Mouse (Mus musculus): ENCODE measurements around the gene Trib2. TPM values are rescaled to one million over a fixed set of nuclear protein-coding genes. Genes with fewer than 3 reads are reported as not detected.

The Trib2 gene
- total RNA-seq, 2 experiments from 2014 or later, result 44.2 to 47.2 TPM

DNA sequence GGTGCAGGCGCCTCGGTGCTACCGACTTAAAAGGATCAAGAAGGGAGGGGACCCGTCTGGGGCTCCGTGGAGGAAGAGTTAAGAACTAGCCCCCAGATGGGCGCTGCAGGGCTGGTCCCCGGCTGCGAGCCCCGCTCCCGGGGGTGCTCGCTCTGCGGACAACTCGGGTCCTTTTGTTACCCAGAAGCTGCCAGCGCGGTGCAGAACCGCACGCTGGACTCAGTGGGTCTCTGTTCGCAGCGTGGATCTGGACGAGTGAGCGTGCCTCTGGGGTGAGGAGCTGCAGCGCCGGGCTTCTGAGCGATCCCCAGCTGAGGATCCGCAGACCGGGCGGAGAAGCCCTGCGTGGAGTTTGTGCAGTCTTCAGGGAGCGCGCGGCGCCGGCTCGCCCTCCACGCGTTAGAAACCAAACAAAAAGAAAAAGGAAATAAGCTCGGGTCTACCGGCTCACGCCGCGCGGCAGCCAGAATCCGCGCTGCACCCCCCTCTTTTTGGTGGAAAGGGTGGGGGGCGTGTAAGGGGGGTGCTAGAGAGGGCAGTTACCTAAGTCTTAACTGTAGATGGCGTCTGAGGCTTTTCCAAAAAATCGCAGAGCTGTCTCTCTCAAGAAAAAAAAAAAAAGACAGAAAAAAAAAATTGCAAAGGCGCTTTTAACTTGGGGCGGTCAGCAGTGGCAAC lies 1.0 kb downstream of the Trib2 start:
- intact Hi-C loops (cut with DNase I), result loop anchor here (1.0 to 10.0 kb wide), 10 partner anchors 33 to 717 kb away; no protein-coding TSS in a partner anchor
- peak; percentile 71 to 80 for DNase-seq

DNA sequence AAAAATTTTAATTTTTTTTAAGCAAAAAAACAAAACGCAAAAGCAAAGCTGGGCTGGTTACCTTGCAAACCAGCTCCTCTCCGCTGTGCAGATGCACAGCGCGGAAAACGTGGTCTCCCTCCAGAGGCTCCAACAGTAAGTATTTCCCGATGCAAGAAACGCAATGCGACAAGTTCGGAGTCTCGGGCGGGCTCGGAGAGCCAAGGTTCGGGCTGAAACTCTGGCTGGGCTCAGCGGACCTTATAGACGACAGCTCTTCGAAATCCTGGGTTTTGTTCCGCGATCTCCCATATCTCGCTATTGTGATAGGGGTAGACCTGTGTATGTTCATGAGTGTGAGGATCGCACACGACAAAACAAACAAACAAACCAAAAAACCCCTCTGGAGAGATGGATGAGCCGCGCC lies 1.5 kb downstream of the Trib2 start:
- peak; percentile 47 to 55 for DNase-seq
- intact Hi-C loops (cut with DNase I), result loop anchor here (1.0 to 10.0 kb wide), 4 partner anchors 111 to 340 kb away; no protein-coding TSS in a partner anchor

DNA sequence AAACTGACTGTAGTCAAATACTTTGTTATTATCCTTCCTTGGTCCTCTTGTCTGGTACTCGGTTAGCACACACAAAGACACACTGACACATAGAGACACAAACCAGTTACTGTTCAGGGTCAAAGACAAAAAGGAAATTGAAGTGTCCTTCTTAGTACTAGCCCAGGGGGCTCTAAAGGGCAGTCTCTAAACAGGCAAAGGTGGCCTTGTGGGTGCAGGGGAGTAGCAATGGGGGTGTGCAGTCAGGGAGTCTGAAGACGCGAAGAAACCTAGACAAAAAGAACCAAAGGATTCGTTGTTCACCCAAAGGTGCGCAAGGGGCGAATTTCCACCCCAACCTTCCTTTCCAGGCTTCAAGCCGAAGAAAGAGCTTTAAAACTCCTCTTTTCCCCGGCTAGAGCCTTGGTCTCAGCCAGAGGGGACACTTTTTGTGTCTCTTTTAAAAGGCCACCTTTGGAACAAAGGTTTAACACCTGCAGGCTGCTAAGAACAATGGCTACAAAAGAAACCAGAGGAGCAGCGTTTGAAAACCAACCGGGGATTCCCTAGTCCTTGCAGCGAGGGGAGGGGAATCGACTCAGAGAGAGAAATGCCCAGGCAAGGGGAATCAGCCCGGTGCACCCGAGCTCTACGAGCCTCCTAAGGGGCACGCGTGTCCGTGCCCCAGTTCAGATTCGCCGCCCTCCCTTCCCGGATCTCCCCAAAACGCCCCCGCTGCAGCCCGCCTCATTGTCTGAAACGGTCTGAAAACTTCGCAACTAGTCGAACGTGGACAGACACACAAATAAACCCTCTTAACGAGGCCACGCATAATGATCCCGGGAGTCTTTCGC lies 2.3 kb downstream of the Trib2 start:
- peak; percentile 55 to 58 for DNase-seq
- intact Hi-C loops (cut with DNase I), result loop anchor here (1.0 to 10.0 kb wide), 4 partner anchors 110 to 340 kb away; no protein-coding TSS in a partner anchor

DNA sequence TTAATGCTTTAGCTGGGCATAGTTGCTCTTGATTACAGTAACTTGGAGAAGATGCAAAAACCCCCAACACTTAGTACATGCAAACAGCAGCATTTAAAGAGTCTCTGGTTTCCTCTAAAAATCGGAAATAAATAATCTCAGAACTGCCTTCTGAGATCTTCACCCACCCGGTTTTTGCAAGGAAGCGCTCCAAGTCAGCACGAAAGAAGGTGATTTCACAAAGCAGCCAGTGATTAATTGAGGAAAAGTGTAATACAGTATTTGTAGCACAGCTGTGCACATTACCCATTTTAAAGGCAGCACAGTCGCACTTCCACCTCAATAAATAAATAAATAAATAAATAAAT lies 2.9 kb downstream of the Trib2 start:
- DNase-seq, result no peak
- intact Hi-C loops (cut with DNase I), result loop anchor here (2.0 to 10.0 kb wide), 2 partner anchors 207 to 341 kb away; no protein-coding TSS in a partner anchor

DNA sequence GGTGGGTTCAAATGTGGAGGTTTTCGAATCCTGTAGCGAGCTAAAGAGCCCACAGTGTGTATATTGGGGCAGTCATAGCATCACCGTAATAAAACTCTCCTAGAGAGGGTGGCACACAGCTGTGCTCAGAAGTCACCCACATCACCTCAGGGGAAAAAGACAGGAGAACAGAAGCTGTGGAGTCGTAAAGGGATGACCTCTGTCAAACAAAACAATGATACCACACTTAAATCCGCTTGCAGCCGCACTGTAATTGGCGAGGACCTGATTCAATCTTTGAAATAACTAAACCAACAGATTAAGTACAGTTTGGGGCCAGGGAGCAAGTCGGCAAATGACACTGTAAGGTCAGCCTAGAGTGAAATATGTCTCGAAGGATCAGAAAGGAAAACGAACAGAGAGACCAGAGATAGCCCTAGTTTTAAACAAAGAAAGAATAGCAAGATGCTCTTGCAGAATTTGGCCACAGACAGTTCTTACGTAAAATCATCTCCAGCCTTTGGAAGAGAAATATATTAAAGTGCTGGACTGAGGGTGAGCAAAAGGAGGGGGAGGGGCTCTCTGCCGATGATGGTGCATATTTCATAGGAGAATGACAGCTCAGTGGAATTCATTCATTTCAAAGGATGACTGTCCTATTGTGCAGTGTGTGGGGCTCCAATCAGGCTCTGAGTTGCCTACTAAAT lies 3.4 kb downstream of the Trib2 start:
- DNase-seq, result peak; percentile 23 to 45
- intact Hi-C loops (cut with DNase I), result loop anchor here (10.0 kb wide), 1 partner anchor 342 kb away; no protein-coding TSS in a partner anchor

DNA sequence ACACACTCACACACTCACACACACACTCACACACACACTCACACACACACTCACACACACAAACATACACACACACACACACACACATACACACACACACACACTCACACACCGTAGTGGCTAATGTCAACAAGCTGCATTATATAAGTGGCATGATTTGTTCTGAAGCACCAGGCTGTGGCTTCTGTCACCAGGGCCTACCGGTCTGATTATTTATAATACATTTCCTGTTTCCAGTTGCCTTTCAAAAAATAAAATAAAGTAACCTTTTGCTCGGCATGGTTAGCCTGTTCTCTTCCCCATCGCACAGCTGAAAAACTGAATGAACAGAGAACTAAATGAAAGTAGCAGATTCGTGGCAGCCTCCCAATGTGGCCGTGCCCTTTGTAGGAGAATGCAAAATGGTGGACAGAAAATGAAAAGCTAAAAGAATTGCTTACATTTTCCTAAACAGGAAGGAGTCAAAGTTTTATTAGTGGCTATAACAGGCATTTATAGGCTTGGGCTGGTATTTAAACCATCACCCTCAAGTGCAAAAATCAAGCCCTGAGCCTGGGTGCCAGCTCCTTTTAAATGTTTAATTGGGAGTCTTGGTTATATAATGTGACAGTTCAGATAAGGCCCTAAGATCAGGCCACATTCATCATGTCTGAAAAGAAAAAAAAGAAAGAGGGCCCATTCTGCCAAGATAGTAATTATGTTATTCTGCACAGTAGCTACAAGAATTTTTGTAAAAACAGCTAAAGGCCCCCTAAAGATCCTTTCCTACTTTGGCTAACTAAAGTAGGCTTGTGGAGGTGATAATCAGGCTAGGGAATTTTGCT lies 4.4 kb downstream of the Trib2 start:
- intact Hi-C loops (cut with DNase I), result loop anchor here (10.0 kb wide), 1 partner anchor 342 kb away; no protein-coding TSS in a partner anchor
- DNase-seq, result no peak

DNA sequence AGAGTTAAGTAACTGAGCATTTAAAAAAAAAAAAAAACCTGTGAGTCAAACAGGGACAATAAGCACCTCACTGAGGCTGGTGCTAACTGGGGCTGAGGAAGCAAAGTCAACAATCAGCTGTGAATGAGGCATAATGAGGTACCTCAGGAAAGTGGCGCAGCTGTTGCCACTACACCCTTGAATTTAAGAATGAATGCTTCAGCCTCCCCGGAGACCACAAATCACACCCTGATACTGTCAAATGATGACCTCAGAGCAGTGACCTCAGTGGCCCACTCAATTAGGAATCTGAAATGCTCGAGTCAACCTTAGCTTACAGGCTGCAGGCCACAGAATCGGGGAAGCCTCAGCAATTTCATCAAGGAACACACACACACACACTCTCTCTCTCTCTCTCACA lies 5.0 kb downstream of the Trib2 start:
- intact Hi-C loops (cut with DNase I), result loop anchor here (10.0 kb wide), 1 partner anchor 343 kb away; no protein-coding TSS in a partner anchor

DNA sequence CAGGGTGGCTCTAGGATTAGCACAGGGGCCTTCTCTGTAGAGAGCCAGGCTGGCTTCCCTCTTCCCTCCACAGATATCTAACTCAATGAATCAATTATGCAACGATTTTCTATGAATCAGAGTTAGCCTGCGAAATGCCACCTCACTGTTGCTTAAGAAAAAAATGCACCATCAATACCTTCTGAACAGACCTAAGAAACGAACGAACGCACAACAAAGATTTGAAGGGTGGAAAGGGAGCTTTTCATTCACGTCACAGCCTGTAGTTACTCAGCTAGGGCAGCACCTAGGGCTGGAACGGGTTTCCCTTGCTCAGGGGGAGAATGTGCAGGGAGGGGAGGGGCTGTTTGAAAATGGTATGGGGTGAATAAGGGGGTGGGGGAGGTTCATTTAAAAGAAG lies 5.8 kb downstream of the Trib2 start:
- intact Hi-C loops (cut with DNase I), result loop anchor here (10.0 kb wide), 1 partner anchor 344 kb away; no protein-coding TSS in a partner anchor

More for the DNA sequence above, 5.0 kb downstream of the Trib2 start:
- peak in 1 of 2 experiments; percentile 35 for DNase-seq

DNA sequence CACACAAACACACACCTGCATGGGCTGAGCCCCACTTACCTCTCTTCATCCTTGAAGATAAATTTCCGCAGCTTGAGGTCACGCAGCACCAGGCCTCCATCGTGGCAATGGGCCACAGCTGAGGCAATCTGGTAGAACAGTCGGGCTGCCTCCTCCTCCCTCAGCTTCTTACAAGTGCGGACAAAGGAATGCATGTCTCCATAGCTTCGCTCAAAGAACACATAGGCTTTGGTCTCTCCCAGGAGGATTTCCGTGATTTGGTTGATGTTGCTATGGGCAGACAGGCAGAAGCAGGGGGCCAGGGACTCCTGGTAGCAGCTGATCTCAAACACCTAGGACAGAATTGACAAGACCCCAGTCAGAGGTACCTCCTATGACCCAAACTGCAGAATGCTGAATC lies 7.1 kb downstream of the Trib2 start:
- intact Hi-C loops (cut with DNase I), result loop anchor here (10.0 kb wide), 2 partner anchors 85 to 345 kb away; no protein-coding TSS in a partner anchor
- peak; percentile 38 to 46 for DNase-seq

More for the DNA sequence above, 5.8 kb downstream of the Trib2 start:
- DNase-seq, result no peak

DNA sequence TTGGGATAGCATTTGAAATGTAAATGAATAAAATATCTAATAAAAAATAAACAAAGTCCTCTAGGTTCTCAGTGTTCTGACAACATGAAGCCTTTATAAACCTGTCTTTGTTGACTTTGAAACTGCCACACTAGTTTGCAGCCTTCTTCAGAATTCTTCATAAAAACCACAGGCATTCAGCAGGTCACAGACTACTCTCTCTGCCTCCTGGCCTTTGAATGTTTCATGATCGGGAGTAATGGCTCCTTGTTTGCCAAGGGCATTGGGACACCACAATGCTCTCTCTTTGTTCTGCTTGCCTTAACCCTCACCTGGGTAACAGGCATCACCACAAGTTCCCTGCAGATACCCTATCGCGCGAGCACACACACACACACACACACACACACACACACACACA lies 7.5 kb downstream of the Trib2 start:
- no peak for DNase-seq
- intact Hi-C loops (cut with DNase I), result loop anchor here (10.0 kb wide), 1 partner anchor 84 kb away; no protein-coding TSS in a partner anchor

DNA sequence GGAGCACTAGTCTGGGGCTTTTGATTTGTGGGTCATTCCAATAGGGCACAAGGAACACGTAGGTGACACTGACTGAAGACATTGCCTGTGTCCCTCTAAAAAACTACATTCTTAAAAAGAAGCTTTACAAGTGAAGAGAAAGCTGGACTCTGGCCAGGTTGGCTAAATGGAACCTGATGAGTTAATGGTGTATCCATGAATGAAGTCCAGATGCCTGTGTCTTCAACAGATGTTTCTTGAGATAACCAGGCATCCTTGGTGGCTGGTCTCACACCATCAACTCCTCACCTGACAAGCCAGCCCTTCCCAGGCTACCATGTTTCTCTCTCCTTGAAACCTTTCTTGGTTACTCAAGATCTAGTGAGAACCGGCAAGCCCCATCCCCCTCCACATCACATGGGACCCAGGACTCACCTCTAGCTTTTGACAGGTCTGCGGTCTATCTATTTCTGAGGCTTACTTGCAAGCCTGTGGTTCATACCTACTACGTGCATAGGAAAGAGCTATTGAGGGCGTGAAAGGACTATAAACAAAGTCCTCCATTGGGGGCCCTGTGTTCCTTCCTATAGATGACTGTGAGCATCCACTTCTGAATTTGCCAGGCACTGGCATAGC lies 8.4 kb downstream of the Trib2 start:
- intact Hi-C loops (cut with DNase I), result loop anchor here (10.0 kb wide), 1 partner anchor 83 kb away; no protein-coding TSS in a partner anchor
- DNase-seq, result no peak

DNA sequence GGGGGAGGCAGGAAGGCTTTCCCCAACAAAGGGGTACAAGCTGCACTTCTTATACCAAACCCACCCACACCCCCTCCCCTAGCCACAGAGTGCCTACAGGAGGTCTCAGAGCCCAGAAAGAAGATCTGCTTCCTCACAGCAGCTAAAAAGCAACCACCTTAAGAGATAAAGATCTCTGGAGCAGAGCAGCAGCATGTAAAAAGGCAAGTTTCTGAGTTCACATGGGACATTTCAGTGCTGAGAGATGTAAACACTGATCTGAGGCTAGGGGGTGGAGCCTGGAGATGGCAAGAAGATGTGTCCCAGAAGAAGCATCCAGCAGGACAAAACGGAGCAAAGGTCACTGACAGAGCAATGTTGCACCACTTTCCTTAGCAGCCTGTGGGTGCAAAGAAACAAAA lies 11.8 kb downstream of the Trib2 start:
- DNase-seq, result no peak
- intact Hi-C loops (cut with DNase I), result loop anchor here (10.0 kb wide), 1 partner anchor 80 kb away; no protein-coding TSS in a partner anchor

DNA sequence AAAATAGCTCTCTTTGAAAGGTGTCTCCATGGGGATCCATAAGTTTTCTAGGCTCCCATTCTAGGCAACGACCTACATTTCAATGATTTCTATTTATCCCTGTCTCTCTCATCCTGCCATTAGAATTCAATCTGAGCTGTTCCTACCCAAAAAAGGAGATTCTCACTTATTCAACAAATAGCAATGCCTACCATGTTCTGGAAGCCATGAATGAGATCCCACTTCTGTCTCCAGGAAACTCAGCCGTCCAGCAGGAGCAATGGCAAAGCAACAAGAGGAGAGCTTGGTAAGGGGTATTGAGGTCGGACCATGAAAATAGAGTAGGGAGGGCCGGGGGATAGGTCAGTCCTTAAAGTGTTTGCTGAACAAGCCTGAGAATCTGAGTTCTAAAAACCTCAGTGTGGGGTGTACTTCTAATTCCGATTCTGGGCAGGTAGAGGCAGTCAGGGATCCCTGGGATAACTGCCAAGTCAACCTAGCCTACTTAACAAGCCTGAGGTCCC lies 12.7 kb downstream of the Trib2 start:
- intact Hi-C loops (cut with DNase I), result loop anchor here (10.0 kb wide), 1 partner anchor 79 kb away; no protein-coding TSS in a partner anchor
- no peak for DNase-seq

DNA sequence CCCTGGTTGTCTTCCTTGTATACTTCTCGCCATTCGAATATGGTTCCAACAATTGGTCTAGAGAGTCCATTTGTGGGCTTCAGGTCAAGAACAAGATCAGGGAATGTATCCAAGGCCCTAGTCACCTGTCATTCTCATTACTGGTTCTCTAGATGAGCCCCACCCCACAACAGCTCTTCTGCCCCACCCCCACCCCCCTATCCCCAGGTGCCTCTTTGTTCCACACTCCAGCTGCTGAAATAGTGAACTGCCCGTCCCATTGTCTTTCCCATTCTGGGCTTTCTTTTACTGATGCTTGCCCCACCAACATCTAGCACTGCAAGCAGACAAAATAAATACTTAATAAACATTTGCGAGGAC lies 15.2 kb downstream of the Trib2 start:
- intact Hi-C loops (cut with DNase I), result loop anchor here (10.0 kb wide), 1 partner anchor 77 kb away; no protein-coding TSS in a partner anchor
- no peak for DNase-seq

DNA sequence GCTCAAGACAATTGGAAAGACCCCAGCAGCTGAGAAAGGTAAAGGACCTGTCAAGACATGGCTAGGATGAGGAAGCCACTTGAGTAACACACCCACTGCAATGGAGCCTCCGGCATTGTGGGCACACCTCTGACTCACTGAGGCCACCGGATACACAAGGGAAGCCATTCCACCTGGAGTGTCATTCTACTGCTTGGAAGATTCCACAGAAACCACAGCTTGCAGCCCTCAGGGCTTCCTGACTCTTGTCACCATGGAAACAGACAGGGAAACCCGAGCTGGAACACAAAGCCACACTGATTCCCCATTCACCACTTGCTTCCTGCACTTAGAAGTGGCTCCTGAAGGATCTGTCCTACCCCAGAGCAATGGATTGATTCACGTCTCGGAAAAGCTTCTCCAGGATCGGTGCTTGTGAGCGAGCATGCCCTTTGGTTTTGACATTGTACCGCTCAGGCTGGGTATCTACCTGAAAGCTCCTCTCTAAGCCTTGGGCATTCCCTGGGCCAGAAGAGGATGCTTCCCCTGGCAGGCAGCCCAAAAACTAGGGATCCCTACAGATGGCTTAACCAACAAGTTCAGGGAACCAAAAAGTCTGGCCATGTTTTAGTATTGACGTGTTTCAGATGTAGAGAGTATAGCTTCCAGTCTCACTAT lies 15.7 kb downstream of the Trib2 start:
- peak in 1 of 2 experiments; percentile 37 for DNase-seq
- intact Hi-C loops (cut with DNase I), result loop anchor here (10.0 kb wide), 1 partner anchor 76 kb away; no protein-coding TSS in a partner anchor

DNA sequence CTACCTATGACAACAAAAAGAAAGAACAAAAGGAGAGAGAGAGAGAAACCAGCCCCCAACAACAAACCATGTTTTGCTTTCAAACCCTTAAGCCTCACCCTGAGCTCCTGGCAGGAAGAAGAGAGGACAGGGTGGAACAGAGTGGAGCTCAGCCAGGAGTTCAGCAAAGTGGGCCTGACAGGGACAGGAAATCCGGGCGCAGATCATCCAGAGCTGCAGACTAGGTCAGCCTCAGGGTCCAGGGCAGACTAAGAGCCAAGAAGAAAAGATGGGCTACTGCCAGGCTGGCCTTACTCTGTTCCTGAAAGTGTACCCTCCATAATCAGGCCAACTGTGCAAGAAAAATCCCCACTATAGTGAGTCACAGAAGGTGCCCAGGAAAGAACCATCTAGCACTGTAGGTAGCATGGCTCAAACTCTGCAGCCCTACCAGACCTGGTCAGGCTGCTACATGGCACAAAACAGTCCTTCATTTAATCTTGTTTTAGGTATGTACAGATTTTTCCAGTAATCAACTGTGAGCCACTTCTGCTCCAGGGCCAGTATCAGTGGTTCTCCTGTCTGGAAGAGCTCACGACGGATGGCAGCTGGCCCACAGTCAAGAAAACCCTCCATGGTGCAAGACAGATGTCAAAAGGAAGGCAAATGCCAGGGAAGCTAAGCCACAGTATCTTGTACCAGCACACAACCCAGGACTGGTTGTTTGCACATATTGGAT lies 16.4 kb downstream of the Trib2 start:
- intact Hi-C loops (cut with DNase I), result loop anchor here (10.0 kb wide), 1 partner anchor 76 kb away; no protein-coding TSS in a partner anchor
- peak; percentile 51 to 61 for DNase-seq

DNA sequence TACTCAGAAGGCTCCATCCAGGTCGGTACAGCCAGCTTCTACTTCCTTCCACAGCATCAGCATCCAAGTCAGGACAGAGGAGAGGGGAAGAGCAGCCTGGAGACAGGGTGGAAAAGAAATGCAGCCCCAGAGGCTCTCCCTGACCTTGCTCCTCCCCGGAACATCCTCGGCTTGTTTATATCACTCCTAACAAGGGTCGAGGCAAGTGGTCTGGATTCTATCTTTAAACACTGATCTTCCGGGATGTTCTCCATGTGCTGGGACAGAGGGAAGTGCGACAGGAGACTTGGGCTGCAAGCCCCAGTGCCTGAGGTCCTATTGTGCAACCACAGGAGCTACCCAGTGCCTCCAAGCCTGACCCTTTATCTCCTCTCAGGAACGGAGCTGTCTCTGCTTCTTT lies 18.7 kb downstream of the Trib2 start:
- intact Hi-C loops (cut with DNase I), result no loop called here
- peak in 1 of 2 experiments; percentile 32 for DNase-seq

Data from heart, postnatal 14 days (tissue).